Mouse (Mus musculus) midbrain, embryonic 11.5 days (tissue): ENCODE results near the gene Arglu1. TPM values are rescaled to one million over a fixed set of nuclear protein-coding genes. Genes with fewer than 3 reads are reported as not detected.

Experiments used
- ATAC-seq: fragments of 200-750 bp; cut with Nextera tagmentation; 2 replicates; pipeline ENCODE4 v1.8.0; 2017; ENCODE audit warnings: moderate TSS enrichment, moderate library complexity; ENCODE audit not compliant: low FRiP score
- DNase-seq: peaks from one replicate; pipeline ENCODE4 v3.0.0; 2015; ENCODE audit warnings: low spot score; ENCODE audit errors: missing footprints
- H3K27ac ChIP-seq: fragments of 300-500 bp; sonication (generic); 2 replicates; pipeline ENCODE4 v1.5.1; 2014; ENCODE audit warnings: low read depth, low read length
- H3K27me3 ChIP-seq: fragments of 300-500 bp; sonication (generic); 2 replicates; pipeline ENCODE4 v1.6.1; 2014; ENCODE audit warnings: mild to moderate bottlenecking, low read length, moderate library complexity, mixed read lengths; ENCODE audit not compliant: control insufficient read depth, insufficient read depth
- H3K36me3 ChIP-seq: fragments of 300-500 bp; sonication (generic); 2 replicates; pipeline ENCODE4 v1.6.1; 2014; ENCODE audit warnings: mild to moderate bottlenecking, low read length, moderate library complexity, mixed read lengths; ENCODE audit not compliant: control insufficient read depth, insufficient read depth
- H3K4me1 ChIP-seq: fragments of 300-500 bp; sonication (generic); 2 replicates; pipeline ENCODE4 v1.6.1; 2014; ENCODE audit warnings: low read length; ENCODE audit not compliant: control insufficient read depth, insufficient read depth
- H3K4me2 ChIP-seq: fragments of 300-500 bp; sonication (generic); 2 replicates; pipeline ENCODE4 v1.6.1; 2014; ENCODE audit warnings: mild to moderate bottlenecking, moderate library complexity
- H3K4me3 ChIP-seq: fragments of 300-500 bp; sonication (generic); 2 replicates; pipeline ENCODE4 v1.5.1; 2014; ENCODE audit warnings: low read depth, low read length
- H3K9ac ChIP-seq: fragments of 300-500 bp; sonication (generic); 2 replicates; pipeline ENCODE4 v1.6.1; 2014; ENCODE audit warnings: low read length
- H3K9me3 ChIP-seq: fragments of 300-500 bp; sonication (generic); 2 replicates; pipeline ENCODE4 v1.6.1; 2016; ENCODE audit warnings: low read length; ENCODE audit not compliant: control insufficient read depth
- WGBS: fragments of 180-500 bp; shearing (Covaris S2); extraction: QIAGEN DNeasy Blood & Tissue Kit; methylation state at CpG from one replicate; pipeline ENCODE4 v1.1.7; 2014; 5-methylcytosine and 5-hydroxymethylcytosine counted together
- microRNA-seq: library from miRNA; unstranded; fragments of <30 nt; microRNA quantifications from one replicate; pipeline ENCODE4, GENCODE M21; 2017
- polyA plus RNA-seq: library from polyadenylated mRNA; unstranded; fragments of >200 nt; fragmentation: Nextera tagmentation; extraction: Ambion mirVana; gene quantifications from 2 replicates; pipeline ENCODE4 v1.2.1, GENCODE M21; 2014

Arglu1 gene
- polyA plus RNA-seq, 1 experiment from 2014 or later = 158 TPM

DNA sequence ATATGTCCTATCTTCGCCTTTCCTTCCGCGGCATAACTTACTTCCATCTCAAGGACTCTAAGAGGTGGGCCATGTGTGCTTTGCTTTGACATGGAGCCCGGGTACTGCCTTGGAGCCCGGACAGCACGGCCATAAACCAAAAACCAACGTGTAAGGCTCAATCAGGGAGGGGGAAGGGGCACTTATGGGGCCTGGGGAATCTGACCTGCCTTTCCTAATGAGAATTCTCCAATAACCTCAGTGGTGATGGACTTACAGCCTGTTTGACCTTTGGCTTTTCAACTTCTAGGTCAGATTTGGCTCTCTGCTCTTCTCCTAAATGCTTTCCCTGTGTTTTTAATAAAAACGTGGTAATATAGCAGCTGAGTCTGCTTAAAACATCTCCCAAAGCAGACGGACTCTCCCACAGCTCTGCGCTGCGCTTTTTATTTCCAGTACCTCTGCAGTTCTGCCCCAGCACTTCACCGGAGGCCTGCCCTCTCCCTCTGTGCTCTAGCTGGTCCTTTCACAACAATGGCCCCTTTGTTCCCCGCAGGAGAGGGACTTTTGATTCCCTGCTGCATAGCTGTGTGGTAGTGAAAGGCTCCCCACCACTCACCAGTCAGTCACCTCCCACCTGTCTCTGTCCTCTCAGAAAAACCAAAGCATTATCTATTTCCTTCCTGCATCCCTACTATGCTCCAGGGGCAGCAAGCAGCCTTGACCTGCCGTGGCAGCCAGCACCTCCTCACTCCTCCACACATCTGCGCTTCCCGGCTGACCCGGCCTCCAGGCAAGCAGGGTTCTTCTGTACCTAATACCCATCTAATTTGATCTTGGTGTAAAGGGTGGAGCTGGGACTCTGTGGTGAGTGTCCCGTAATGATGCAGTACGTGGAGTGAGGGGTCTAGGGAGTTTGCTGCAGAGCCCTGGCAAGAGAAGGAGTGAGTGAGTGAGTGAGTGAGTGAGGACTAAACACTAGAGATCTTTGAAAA, 70.8 kb downstream of the Arglu1 start:
- 26% methylated on average over 19 of the region's 19 CpGs for WGBS
- Histone ChIP-seq H3K4me3 (no peak overlapping the region), H3K9ac (peak overlapping the region; percentile 18; the same call in 1 of the 2 replicates), H3K27ac (no peak overlapping the region; the same call in 1 of the 2 replicates), H3K4me1 (peaks cover 11% of the 10 kb centered on the region), H3K27me3 (no peaks in the 10 kb centered on the region), H3K9me3 (no peaks in the 10 kb centered on the region), H3K4me2 (0 out of 2 replicates have a peak overlapping the region, but pooled peaks have one; percentile 14), H3K36me3 (peaks cover 7% of the 10 kb centered on the region; the same call in 1 of the 2 replicates)
- ATAC-seq (peak; percentile 86), DNase-seq (peak; percentile 89)

Small RNA genes lying within 50 kb of the gene (microRNA-seq; reads per million reads assigned to microRNA genes)
- gene Mir7654 = 28.8 reads per million, percentile 40 among the genes with 10 or more reads in this experiment

Other genes starting within 250 kb of the Arglu1 start
- gene Efnb2, start 29.3 kb downstream of the Arglu1 start, polyA plus RNA-seq = 15.5 and 18.3 TPM in 2 replicates